Mouse (Mus musculus): ENCODE results near the gene Serpina10.

DNA sequence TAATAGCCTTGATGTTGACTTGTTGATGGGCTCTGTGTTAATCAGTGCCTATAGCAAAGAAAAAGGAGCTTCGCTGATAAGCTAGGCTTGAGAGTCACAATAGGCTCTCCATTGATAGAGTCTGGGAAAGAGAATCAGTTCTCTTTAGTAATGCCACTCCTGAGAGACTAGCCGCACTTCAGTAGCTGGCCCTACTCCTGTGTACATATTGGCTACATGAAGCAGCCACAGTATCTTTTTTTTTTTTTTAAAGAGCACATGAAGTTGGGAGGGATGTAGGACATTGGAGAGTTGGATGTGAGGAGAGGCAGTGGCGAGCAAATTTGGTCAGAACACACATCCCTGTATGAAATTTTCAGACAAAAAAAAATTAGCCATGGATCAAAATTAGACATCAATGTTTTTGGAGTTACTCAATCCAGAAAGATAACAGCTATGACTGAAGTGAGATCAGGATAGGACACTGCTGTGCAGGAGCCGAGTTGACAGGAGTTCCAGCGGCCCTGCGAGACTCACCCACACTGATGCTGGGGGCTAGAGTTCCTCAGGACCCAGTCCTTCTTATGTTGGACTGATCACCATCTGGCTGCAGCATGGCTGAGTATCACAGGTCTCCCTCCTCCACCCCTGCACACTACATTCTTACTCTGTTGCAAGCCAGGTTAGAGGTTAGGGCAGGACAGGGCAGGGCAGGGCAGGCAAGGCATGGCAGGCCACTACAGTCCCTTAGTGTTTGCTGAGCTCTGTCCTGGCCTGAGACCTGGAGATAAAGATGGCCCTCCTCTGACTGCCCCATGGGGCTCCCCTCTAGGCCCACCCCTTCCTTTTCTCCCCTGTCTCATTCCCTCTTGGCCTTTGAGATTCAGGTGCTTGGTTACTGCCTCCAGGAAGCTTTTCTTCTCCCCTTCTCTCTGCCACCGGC is 24.1 kb upstream of the Serpina10 start:
- TF ChIP-seq CTCF (IDR thresholded peaks at IDR 0.05; ENCODE audit: low read depth, low read length) (no peak), GATA1 (IDR thresholded peaks at IDR 0.05; ENCODE audit: borderline replicate concordance, low read length) (no peak), POLR2AphosphoS5 (IDR thresholded peaks at IDR 0.05; ENCODE audit: insufficient replicate concordance, low read depth, low read length) (no peak)
